Mouse (Mus musculus): ENCODE measurements around the gene Cd276. TPM values are rescaled to one million over a fixed set of nuclear protein-coding genes. Genes with fewer than 3 reads are reported as not detected.

Cd276 gene
- polyA plus RNA-seq, 1 experiment from 2014 or later = 36.0 TPM

DNA sequence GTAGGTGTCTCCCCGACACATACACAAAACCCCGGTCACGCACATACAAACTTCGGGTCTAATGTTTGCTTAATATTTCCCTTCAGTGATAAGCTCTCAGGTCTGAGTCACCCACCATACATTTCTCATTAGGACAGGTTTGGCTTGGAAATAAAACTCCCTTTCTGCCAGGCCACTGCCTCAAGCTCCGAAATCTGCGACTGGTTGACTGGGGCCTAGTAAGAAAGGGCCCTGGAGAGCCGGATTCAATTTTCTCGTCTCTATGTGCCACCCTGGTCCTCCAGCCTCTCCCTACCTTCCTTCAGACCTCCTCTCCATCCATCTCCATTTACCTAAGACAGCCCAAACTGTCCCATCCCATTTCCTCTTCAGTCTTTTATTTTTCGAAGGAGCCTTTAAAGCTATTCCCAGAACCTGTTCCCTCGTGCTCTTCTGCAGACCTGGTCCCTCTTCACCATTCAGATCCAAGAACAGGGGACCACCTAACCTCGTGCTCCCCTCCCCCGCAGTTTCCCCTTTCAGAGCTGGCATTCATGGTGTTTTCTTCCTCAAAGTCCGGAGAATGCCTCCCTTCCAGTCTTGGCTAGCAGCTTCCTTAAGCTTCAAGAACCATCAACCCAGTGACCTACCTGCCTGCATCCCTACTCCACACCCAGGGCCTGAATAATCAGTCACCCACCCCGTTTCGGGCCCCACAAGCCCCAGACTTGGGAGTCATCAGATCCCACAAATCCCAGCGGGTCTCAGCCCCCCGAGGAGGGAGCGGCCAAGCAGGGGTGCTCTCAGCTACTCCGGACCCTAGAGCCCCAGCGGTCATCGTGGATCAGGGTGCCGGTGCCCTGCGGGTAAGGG lies 955 bp downstream of the Cd276 start:
- ATAC-seq = peak; percentile 27

DNA sequence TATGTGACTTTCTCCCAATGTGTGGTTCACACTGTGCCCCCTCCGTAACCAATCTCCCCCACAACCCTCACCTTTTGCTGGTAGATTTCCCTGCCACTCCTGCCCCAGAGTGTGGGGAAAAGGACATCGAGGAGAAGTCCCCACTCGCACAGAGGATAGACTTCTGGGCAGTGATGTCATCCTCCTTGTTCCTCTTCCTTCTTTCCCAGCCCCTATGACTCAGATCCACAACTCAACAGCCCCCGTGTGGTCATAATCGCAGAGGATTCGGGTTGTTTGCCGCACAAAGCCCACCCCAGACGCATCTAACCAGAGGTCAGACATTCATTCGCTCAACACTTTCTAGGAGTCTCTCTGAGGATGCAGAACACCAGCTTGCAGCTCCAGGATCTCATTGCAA lies 3.2 kb downstream of the Cd276 start:
- no peak overlapping the region for H3K4me2 ChIP-seq (ENCODE audit: low read length)
- no peak overlapping the region for H3K4me3 ChIP-seq (replicated peaks; ENCODE audit: low read length)
- no peak for ATAC-seq
- H3K9ac ChIP-seq (replicated peaks; ENCODE audit: low read depth, low read length) = no peak overlapping the region
- H3K27me3 ChIP-seq (replicated peaks; ENCODE audit: control insufficient read depth, insufficient read depth, low read length) = no peaks in the 10 kb centered on the region
- no peaks in the 10 kb centered on the region for H3K36me3 ChIP-seq (ENCODE audit: control insufficient read depth, insufficient read depth)
- peaks cover 34% of the 10 kb centered on the region for H3K4me1 ChIP-seq (replicated peaks; ENCODE audit: control insufficient read depth, insufficient read depth, low read length)
- no peak overlapping the region for H3K27ac ChIP-seq (ENCODE audit: low read length)
- no peaks in the 10 kb centered on the region for H3K9me3 ChIP-seq (ENCODE audit: control insufficient read depth, low read length)
- 89% methylated on average over 9 of the region's 9 CpGs for WGBS

More for the DNA sequence above, 955 bp downstream of the Cd276 start:
- Histone ChIP-seq H3K27me3 (replicated peaks; ENCODE audit: control insufficient read depth, insufficient read depth, low read length) (no peaks in the 10 kb centered on the region), H3K4me2 (ENCODE audit: low read length) (peak overlapping the region; percentile 88), H3K9ac (replicated peaks; ENCODE audit: low read depth, low read length) (peak overlapping the region; percentile 99), H3K4me3 (replicated peaks; ENCODE audit: low read length) (peak overlapping the region; percentile 94), H3K4me1 (replicated peaks; ENCODE audit: control insufficient read depth, insufficient read depth, low read length) (peaks cover 30% of the 10 kb centered on the region), H3K27ac (ENCODE audit: low read length) (peak overlapping the region; percentile 95), H3K9me3 (ENCODE audit: control insufficient read depth, low read length) (no peaks in the 10 kb centered on the region), H3K36me3 (ENCODE audit: control insufficient read depth, insufficient read depth) (no peaks in the 10 kb centered on the region)
- 10% methylated on average over 23 of the region's 23 CpGs for WGBS

DNA sequence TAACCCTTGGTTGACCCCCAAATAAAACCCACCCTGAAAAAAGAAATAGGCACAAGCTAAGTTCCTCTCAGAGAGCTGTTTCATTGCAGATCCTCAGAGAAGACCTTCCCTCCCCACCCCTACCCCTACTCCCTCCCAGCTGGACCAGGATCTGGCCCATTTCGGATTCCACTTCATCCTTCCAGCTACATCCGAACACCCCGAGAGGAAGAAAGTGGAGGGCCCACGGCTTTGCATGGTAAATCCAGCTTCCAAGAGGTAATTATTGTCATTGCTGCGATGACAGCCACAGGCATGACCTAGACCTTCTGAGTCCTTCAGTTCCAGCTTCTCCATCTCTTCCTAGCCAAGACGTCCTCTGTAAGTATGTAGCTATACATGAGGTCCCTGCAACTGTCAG lies 4.3 kb downstream of the Cd276 start:
- Histone ChIP-seq H3K27me3 (replicated peaks; ENCODE audit: control insufficient read depth, insufficient read depth, low read length) (no peaks in the 10 kb centered on the region), H3K4me2 (ENCODE audit: low read length) (no peak overlapping the region), H3K9ac (replicated peaks; ENCODE audit: low read depth, low read length) (no peak overlapping the region), H3K4me1 (replicated peaks; ENCODE audit: control insufficient read depth, insufficient read depth, low read length) (peaks cover 34% of the 10 kb centered on the region), H3K9me3 (ENCODE audit: control insufficient read depth, low read length) (no peaks in the 10 kb centered on the region), H3K4me3 (replicated peaks; ENCODE audit: low read length) (no peak overlapping the region), H3K27ac (ENCODE audit: low read length) (no peak overlapping the region), H3K36me3 (ENCODE audit: control insufficient read depth, insufficient read depth) (no peaks in the 10 kb centered on the region)
- 92% methylated on average over 6 of the region's 6 CpGs for WGBS
- ATAC-seq = no peak

DNA sequence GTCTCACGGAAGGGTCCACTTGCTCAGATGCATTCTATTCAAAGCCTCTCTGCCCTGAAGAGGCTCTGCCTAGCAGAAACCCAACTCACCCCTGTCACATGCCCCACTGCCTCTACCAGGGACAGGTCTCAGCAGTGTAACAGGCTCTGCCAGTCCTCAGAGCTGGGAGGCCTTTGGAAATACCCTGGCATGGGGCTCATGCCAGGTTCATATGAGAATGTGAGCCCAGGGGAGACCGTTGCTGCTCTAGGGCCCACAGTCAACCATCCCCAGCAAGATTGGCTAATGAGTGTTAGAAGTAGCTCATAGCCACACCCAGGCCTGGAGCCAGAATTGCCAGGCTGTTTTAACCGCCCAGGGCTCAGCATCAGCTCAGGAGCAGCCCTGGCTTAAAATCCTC lies 5.5 kb downstream of the Cd276 start:
- no peaks in the 10 kb centered on the region for H3K27me3 ChIP-seq (replicated peaks; ENCODE audit: control insufficient read depth, insufficient read depth, low read length)
- WGBS = 63% methylated on average over 3 of the region's 3 CpGs
- H3K4me1 ChIP-seq (replicated peaks; ENCODE audit: control insufficient read depth, insufficient read depth, low read length) = peaks cover 34% of the 10 kb centered on the region
- H3K4me3 ChIP-seq (replicated peaks; ENCODE audit: low read length) = no peak overlapping the region
- H3K27ac ChIP-seq (ENCODE audit: low read length) = no peak overlapping the region
- ATAC-seq = no peak
- no peaks in the 10 kb centered on the region for H3K9me3 ChIP-seq (ENCODE audit: control insufficient read depth, low read length)
- no peaks in the 10 kb centered on the region for H3K36me3 ChIP-seq (ENCODE audit: control insufficient read depth, insufficient read depth)
- H3K9ac ChIP-seq (replicated peaks; ENCODE audit: low read depth, low read length) = no peak overlapping the region
- H3K4me2 ChIP-seq (ENCODE audit: low read length) = no peak overlapping the region

DNA sequence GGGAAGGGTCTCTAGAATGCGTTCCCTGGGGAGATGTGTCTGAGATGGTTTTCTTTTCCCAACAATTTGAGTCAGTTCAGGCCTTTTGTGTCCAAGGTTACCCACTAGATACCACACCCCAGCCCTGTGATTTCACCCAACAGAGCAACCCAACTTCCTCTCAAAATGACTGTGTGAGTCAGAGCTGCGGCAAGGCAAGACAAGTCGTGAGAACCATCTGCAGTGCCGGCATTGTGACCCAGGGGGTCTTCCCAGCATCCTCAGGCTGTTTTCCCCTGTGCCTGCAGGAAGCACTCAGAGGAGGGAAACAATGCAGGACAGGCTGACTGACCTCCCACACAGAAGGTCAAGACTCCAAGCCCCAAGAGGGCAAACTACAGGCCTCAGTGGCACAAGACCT lies 6.3 kb downstream of the Cd276 start:
- WGBS = 59% methylated on average over 4 of the region's 4 CpGs
- Histone ChIP-seq H3K36me3 (ENCODE audit: control insufficient read depth, insufficient read depth) (no peaks in the 10 kb centered on the region), H3K27me3 (replicated peaks; ENCODE audit: control insufficient read depth, insufficient read depth, low read length) (no peaks in the 10 kb centered on the region), H3K27ac (ENCODE audit: low read length) (no peak overlapping the region), H3K4me1 (replicated peaks; ENCODE audit: control insufficient read depth, insufficient read depth, low read length) (peaks cover 29% of the 10 kb centered on the region), H3K9me3 (ENCODE audit: control insufficient read depth, low read length) (no peaks in the 10 kb centered on the region), H3K4me2 (ENCODE audit: low read length) (no peak overlapping the region), H3K4me3 (replicated peaks; ENCODE audit: low read length) (no peak overlapping the region), H3K9ac (replicated peaks; ENCODE audit: low read depth, low read length) (no peak overlapping the region)
- ATAC-seq = no peak

DNA sequence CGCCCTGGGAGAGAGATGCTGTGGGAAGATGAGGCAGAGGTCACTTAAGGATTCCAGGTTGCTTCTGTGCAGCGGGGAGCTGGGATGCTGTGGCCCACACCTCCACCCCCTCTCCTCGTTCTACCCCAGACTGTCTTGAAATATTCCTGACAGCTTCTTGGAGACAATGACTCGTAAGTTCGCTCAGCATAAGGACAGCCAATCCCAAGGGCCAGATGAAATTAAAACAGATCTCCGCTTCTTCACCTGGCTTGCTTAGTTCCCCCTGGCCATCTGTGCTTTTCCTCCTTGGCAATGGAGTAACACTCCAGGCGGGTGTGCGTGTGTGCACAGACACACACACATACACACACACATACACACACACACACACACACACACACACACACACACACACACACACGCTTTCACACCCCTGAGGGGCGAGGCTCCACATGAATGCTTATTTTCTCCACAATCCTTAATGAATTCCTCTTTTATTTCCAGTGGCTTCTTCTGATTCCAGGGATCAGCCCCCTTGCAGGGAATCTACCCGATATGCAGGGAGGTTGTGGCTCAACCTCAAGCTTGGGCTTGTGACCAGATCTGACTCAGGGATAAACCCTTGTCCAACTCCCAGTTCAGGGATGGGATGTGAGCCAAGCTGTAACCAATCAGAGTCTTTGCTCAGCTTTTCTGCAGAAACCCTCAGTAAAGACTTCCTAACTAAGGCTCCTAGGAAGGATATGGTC lies 8.4 kb downstream of the Cd276 start:
- H3K4me1 ChIP-seq (replicated peaks; ENCODE audit: control insufficient read depth, insufficient read depth, low read length) = peaks cover 29% of the 10 kb centered on the region
- H3K36me3 ChIP-seq (ENCODE audit: control insufficient read depth, insufficient read depth) = no peaks in the 10 kb centered on the region
- no peaks in the 10 kb centered on the region for H3K27me3 ChIP-seq (replicated peaks; ENCODE audit: control insufficient read depth, insufficient read depth, low read length)
- WGBS = 50% methylated on average over 10 of the region's 11 CpGs
- 0 out of 2 replicates have a peak overlapping the region, but pooled peaks have one; percentile 19 for H3K27ac ChIP-seq (ENCODE audit: low read length)
- no peak overlapping the region for H3K4me3 ChIP-seq (replicated peaks; ENCODE audit: low read length)
- no peak overlapping the region for H3K4me2 ChIP-seq (ENCODE audit: low read length)
- peak; percentile 37; the same call in 1 of the 2 replicates for ATAC-seq
- no peak overlapping the region for H3K9ac ChIP-seq (replicated peaks; ENCODE audit: low read depth, low read length)
- no peaks in the 10 kb centered on the region for H3K9me3 ChIP-seq (ENCODE audit: control insufficient read depth, low read length)

DNA sequence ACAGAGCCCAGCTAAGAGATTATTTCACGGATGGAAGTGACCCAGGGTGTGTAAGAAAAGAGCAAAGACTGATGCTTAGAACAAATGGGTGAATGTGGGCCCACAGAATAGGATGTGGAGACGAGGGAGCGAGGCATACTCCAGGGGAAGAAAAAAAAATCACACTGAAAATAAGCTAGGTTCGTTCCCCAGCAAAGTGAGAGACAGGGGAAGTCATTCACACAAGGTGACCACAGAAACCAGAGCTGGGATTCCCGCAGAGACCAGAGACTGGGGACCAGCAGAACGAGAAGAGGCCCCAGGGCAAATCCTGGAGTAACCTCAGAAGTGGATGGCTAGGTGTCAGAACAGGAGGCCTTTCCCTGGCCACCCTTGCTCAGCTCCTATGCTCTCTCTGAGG lies 9.8 kb downstream of the Cd276 start:
- ATAC-seq = no peak
- no peaks in the 10 kb centered on the region for H3K36me3 ChIP-seq (ENCODE audit: control insufficient read depth, insufficient read depth)
- 70% methylated on average over 6 of the region's 6 CpGs for WGBS
- H3K4me3 ChIP-seq (replicated peaks; ENCODE audit: low read length) = no peak overlapping the region
- H3K4me1 ChIP-seq (replicated peaks; ENCODE audit: control insufficient read depth, insufficient read depth, low read length) = peaks cover 28% of the 10 kb centered on the region
- H3K27me3 ChIP-seq (replicated peaks; ENCODE audit: control insufficient read depth, insufficient read depth, low read length) = no peaks in the 10 kb centered on the region
- no peak overlapping the region for H3K27ac ChIP-seq (ENCODE audit: low read length)
- H3K4me2 ChIP-seq (ENCODE audit: low read length) = no peak overlapping the region
- H3K9me3 ChIP-seq (ENCODE audit: control insufficient read depth, low read length) = no peaks in the 10 kb centered on the region
- peak overlapping the region; percentile 2; the same call in 1 of the 2 replicates for H3K9ac ChIP-seq (replicated peaks; ENCODE audit: low read depth, low read length)

DNA sequence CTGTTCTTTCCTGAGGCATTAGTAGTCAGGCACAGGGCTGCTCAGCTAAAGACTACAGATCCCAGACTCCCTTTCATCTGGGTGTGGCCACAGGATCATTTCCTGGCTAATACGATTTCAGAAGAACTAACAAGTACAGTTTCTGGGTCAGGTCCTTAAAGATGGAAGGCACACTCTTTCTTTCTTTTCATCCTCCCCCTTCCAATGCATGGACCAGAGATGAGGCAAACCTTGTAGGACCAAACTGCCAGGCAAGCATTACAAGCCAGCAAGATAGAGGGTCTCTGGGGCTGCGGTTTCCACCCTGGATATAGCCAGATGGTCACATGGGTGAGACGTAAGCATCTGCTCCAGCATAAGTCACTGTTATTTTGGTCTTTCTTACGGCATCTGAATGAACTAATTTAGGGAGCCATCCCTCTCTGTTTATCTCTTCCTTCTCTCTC lies 10.3 kb downstream of the Cd276 start:
- Histone ChIP-seq H3K9ac (replicated peaks; ENCODE audit: low read depth, low read length) (peak overlapping the region; percentile 2), H3K4me3 (replicated peaks; ENCODE audit: low read length) (0 out of 2 replicates have a peak overlapping the region, but pooled peaks have one; percentile 9), H3K27me3 (replicated peaks; ENCODE audit: control insufficient read depth, insufficient read depth, low read length) (no peaks in the 10 kb centered on the region), H3K36me3 (ENCODE audit: control insufficient read depth, insufficient read depth) (0 out of 2 replicates have a peak, but pooled peaks cover 2% of the 10 kb centered on the region), H3K4me2 (ENCODE audit: low read length) (peak overlapping the region; percentile 25), H3K4me1 (replicated peaks; ENCODE audit: control insufficient read depth, insufficient read depth, low read length) (peaks cover 28% of the 10 kb centered on the region), H3K27ac (ENCODE audit: low read length) (no peak overlapping the region), H3K9me3 (ENCODE audit: control insufficient read depth, low read length) (no peaks in the 10 kb centered on the region)
- 63% methylated on average over 4 of the region's 4 CpGs for WGBS
- peak; percentile 45; the same call in 1 of the 2 replicates for ATAC-seq

DNA sequence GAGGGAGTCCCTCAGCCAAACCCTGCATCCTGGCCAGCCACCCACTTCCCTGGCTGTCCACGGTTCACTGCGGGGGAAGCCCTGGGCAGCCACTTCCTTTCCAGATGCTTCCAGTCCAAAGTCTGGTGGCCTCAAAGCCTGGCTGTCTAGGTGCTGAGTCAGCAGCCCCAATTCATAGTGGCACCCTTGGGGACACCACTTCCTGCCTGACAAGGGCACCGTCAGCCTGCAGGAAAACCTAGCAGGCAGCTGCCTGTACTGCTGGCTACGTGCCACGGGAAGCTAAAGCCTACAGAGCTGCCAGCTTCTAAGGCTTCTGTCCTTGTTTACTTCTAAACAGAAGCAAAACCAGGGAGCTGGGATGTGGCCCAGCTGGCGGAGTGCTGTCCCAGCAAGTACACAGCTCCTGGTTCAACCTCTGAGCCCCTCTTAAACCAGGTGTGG lies 13.3 kb downstream of the Cd276 start:
- peaks cover 23% of the 10 kb centered on the region for H3K4me1 ChIP-seq (replicated peaks; ENCODE audit: control insufficient read depth, insufficient read depth, low read length)

More for the DNA sequence above, 13.3 kb downstream of the Cd276 start:
- Histone ChIP-seq H3K9me3 (ENCODE audit: control insufficient read depth, low read length) (no peaks in the 10 kb centered on the region), H3K4me2 (ENCODE audit: low read length) (no peak overlapping the region), H3K9ac (replicated peaks; ENCODE audit: low read depth, low read length) (no peak overlapping the region), H3K27me3 (replicated peaks; ENCODE audit: control insufficient read depth, insufficient read depth, low read length) (no peaks in the 10 kb centered on the region), H3K27ac (ENCODE audit: low read length) (peak overlapping the region; percentile 45; the same call in 1 of the 2 replicates), H3K4me3 (replicated peaks; ENCODE audit: low read length) (no peak overlapping the region), H3K36me3 (ENCODE audit: control insufficient read depth, insufficient read depth) (peaks cover 7% of the 10 kb centered on the region)
- 42% methylated on average over 6 of the region's 6 CpGs for WGBS
- peak; percentile 53 for ATAC-seq
